Mouse (Mus musculus): ENCODE measurements around the gene Itga7.

DNA sequence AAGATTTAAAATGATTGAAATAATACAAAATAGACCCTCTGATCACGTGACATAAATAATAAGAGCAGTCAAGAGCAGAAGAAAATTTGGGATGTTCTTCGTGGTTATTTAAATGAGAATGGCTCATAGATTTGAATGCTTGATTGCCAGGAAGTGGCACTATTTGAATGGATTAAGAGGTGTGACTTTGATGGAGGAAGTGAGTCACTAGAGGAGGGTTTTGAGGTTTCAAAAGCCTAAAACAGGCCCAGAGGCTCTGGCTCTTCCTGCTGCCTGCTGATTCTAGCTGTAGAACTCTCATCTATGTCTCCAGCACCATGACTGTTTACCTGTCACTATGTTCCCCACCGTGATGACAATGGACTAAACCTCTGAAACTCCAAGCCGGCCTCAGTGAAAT is 39.2 kb downstream of the Itga7 start:
- TF ChIP-seq CTCF (IDR thresholded peaks at IDR 0.05; ENCODE audit: low read depth) (no peak), EP300 (IDR thresholded peaks at IDR 0.05; ENCODE audit: low read depth) (no peak)
